Mouse (Mus musculus): ENCODE data around the gene Col27a1.
A peak's percentile ranks its signal among the peaks of the same experiment; 100 is the strongest.

Col27a1 gene

GRCm38 (mm10) chr4:63225373-63225772 lies 11.6 kb downstream of the Col27a1 start:
- DNase-seq (ENCODE audit: low spot score in 2 of 2) = no peak

GRCm38 (mm10) chr4:63226164-63226882 lies 12.5 kb downstream of the Col27a1 start:
- no peak for DNase-seq (ENCODE audit: low spot score in 2 of 2)

- no peak for DNase-seq (ENCODE audit: low spot score in 2 of 2)
Measured at GRCm38 (mm10) chr4:63226883-63227235, 13.1 kb downstream of the Col27a1 start.

- DNase-seq (ENCODE audit: low spot score in 2 of 2) = peak; percentile 50 to 63
Measured at GRCm38 (mm10) chr4:63228943-63229342, 15.1 kb downstream of the Col27a1 start.

- DNase-seq (ENCODE audit: low spot score in 2 of 2) = no peak
Measured at GRCm38 (mm10) chr4:63229991-63230581, 16.3 kb downstream of the Col27a1 start.

- DNase-seq (ENCODE audit: low spot score in 2 of 2) = no peak
Measured at GRCm38 (mm10) chr4:63231121-63231520, 17.3 kb downstream of the Col27a1 start.

- no peak for DNase-seq (ENCODE audit: low spot score in 2 of 2)
Measured at GRCm38 (mm10) chr4:63232542-63233020, 18.8 kb downstream of the Col27a1 start.

- no peak for DNase-seq (ENCODE audit: low spot score in 2 of 2)
Measured at GRCm38 (mm10) chr4:63233557-63234452, 20.0 kb downstream of the Col27a1 start.

GRCm38 (mm10) chr4:63234852-63235251 lies 21.0 kb downstream of the Col27a1 start:
- DNase-seq (ENCODE audit: low spot score in 2 of 2) = no peak

GRCm38 (mm10) chr4:63236235-63236634 lies 22.4 kb downstream of the Col27a1 start:
- no peak for DNase-seq (ENCODE audit: low spot score in 2 of 2)

GRCm38 (mm10) chr4:63237225-63237624 lies 23.4 kb downstream of the Col27a1 start:
- no peak for DNase-seq (ENCODE audit: low spot score in 2 of 2)

GRCm38 (mm10) chr4:63238141-63238540 lies 24.3 kb downstream of the Col27a1 start:
- DNase-seq (ENCODE audit: low spot score in 2 of 2) = no peak

GRCm38 (mm10) chr4:63238722-63239121 lies 24.9 kb downstream of the Col27a1 start:
- no peak for DNase-seq (ENCODE audit: low spot score in 2 of 2)

- DNase-seq (ENCODE audit: low spot score in 2 of 2) = no peak
Measured at GRCm38 (mm10) chr4:63241031-63241430, 27.2 kb downstream of the Col27a1 start.

GRCm38 (mm10) chr4:63247991-63248390 lies 34.2 kb downstream of the Col27a1 start:
- no peak for DNase-seq (ENCODE audit: low spot score in 2 of 2)

GRCm38 (mm10) chr4:63248951-63249350 lies 35.1 kb downstream of the Col27a1 start:
- DNase-seq (ENCODE audit: low spot score in 2 of 2) = no peak

- DNase-seq (ENCODE audit: low spot score in 2 of 2) = peak in 1 of 2 experiments; percentile 28
Measured at GRCm38 (mm10) chr4:63251760-63252159, 38.0 kb downstream of the Col27a1 start.

- no peak for DNase-seq (ENCODE audit: low spot score in 2 of 2)
Measured at GRCm38 (mm10) chr4:63253716-63254115, 39.9 kb downstream of the Col27a1 start.

GRCm38 (mm10) chr4:63254151-63254550 lies 40.3 kb downstream of the Col27a1 start:
- no peak for DNase-seq (ENCODE audit: low spot score in 2 of 2)

GRCm38 (mm10) chr4:63256371-63256770 lies 42.6 kb downstream of the Col27a1 start:
- no peak for DNase-seq (ENCODE audit: low spot score in 2 of 2)

- DNase-seq (ENCODE audit: low spot score in 2 of 2) = no peak
Measured at GRCm38 (mm10) chr4:63257346-63257745, 43.5 kb downstream of the Col27a1 start.

- no peak for DNase-seq (ENCODE audit: low spot score in 2 of 2)
Measured at GRCm38 (mm10) chr4:63258096-63258495, 44.3 kb downstream of the Col27a1 start.
